Mouse (Mus musculus): ENCODE results near the gene Kcnj4.

Kcnj4 gene

DNA sequence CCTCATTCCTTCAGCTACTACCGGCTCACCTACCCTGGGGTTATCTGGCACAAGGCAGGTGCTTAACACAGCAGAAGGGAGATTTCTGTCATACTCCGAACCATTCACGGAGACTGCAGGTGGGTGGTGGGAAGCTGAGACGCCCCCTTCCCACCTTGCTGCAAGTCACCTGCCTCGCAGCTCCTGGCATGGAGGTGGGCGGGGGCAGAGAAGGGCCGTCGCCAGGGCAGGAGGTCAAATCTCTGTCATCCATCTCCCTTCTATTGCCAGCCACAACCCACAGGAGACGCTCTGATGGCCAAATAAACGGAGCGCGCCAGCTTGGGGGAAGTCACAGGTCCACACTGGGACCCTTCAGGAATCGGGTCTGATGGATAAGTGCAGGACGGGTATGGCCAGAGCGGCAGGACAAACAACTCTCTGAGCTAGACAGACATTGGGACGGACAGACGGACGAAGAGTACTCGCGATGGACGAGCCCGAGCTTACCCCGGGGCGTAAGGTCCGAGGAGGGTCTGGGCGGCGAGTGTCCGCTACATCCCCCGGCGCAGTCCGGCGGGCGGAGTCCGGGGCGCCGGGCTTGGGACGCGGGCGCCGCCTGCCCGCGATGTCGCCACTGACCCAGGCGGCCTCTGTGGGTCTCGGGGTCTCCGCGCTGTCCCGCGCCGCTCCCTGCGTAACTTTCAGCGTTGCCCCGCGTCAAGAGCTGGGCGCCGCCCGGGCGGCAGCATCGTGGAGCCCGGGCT lies at the start of gene Kcnj4:
Gene Kcnj4 (minus strand): TSS at position 535 of the 746 bp plus-strand sequence.
- no peak for DNase-seq

DNA sequence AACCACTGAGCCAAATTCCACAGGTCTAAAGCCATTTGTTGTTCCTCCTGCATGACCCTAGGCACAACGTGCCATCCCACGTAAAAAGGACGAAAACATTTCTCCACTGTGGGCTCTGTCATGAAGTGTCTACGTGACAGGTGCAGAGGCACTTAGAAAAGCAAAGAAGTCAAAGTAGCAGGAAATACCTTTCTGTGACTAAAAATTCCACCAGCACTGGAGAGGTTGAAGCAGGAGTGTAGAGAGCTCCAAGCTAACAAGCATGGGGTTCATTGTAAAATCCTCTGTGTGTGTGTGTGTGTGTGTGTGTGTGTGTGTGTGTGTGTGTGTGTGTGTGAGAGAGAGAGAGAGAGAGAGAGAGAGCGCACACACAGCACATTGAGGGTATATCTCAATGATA lies 47.5 kb upstream of the Kcnj4 start:
- no peak for DNase-seq

DNA sequence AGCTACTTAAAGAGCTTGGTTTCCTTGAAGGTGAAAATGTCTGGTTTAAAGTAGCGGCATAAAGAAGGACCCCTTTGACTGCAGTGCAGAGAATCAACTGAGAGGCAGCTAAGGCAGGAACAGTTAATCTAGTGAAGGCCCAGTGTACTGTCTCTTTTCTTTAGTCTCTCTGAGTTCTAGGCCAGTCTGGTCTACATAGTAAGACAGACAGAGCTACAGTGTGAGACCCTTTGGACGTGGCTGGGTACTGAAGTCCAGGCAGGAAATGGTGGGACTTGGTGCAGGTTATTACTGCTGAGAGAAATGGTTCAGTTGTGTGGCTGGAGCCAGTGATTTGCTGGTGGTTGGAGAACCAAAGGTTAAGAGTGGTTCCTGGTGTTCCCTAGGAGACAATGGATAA lies 43.2 kb upstream of the Kcnj4 start:
- DNase-seq = no peak

DNA sequence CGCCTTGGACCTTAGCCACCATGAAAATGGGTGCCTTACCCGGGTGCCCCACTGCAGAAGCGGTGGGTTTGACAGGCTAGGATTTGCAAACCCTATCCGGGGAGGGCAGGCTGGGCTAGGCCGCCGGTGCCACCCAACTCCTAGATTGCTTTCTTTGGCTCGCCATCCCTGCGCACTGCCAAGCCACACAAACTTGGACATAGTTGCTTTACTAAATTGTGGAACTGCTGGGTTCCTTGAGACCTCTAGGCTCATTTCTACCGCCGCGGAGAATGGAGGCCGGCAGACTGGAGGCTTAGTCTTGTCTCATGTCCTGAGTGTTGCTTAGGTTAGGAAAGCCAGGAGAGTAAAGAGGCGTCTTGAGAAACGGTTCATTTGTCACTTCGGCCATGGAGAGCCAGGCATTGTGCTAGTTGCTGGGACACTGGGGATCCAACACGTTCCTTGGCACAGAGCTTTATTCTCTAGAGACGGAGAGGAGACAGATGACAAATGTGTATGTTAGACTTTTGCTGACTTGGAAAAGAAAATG lies 42.3 kb upstream of the Kcnj4 start:
- DNase-seq = no peak

DNA sequence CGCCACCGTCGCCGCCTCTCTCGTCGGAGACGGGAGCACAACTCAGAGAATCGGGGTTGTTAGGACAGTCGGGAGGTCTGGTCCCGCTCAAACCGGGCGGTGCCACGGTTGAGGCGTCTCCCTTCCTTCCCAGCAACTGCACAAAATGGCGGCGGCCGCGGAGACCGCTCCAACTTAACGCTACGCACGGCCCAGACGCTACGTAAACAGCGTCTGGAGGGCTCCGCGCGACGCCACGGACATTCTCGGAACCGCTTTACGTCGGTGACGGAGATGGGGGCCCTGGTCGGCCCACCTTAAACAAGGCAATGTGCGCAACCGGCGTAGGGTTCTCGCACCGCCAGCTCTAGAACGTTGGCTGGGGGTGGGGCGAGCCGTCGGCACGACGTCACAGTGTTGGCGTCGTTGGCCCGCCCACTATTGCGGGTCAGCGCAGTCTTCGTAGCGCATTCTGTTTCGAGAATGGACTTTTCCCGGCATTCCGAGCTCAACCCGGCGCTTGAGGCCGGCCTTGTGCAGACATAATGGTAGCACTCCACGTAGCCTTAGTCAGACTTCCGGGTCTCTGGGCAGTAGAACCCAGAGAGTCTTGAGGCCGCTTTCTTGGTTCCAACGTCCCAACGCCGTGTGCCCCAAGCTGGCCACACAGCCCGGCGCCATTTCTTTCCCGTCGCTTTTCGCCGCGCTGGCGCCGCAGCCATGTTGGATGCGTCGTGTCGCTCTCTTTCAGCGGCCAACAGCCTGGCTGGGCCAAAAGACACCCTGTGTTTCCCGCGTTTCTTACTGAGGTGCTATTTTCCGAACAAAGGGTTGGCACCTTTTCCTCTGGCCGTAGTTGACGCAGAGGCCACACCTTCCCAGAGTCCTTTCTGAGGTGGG lies 41.6 kb upstream of the Kcnj4 start, which contains the start of gene Ddx17:
Gene Ddx17 (minus strand): TSS at position 332 of the 879 bp plus-strand sequence.
- DNase-seq = peak; percentile 97

DNA sequence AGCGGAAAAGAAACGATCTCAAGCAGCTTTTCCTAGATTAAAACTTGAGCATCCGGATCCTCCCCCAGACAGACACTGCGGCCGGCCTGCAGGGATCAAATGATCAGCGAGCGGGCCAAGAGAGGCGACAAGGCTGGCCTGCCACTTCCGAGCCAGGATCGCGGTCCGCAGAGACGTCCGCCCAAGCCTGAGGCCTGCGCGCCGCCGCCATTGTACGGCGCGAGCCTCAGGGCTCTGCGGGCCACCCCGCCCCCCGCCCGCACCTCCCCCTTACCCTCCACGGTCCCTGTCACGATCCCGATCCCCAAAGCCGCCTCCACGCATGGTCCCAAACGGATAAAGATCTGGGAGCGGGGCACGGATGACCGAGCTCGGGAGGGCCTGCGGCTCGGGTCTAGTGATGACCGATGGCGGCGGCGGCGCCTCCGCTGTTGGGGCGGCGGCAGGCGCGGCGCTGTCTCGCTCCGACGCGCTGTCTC lies 40.9 kb upstream of the Kcnj4 start:
- peak; percentile 71 to 73 for DNase-seq

DNA sequence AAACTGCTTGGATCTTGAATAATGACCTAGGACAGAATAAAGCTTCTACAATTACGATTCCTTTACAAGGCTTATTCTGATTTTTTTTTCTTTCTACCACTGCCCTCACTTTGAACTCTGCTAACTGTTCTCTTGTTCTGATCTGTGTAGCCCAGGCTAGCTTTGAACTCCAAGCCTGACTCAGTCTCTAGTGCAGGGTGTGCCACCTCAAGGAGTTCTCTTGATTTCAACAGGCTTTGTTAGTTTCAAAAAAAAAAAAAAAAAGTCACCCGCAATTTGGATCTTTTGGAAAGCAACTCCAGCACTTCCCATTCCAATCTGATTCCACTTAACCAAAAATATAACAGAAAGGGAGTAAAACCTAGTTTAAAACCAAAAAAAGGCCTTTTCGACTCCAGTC lies 40.5 kb upstream of the Kcnj4 start:
- no peak for DNase-seq

DNA sequence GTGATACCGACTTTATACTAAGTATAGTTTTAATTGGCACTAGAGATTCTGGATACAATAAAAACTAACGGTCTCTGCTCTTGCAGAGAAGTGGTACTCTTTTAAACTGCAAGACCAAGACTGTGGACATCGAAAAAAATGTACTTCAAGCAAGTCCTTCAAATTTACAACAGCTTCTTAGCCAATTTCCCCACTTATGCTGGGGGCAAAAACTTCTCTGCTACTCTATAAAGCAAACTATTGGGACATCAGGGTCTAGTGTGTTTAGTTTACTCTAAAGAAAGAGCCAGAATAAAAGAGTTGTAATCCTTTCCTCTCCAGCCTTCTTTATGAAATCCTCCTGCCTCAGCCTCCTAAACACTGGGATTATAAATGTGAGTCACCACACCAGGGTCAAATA lies 38.9 kb upstream of the Kcnj4 start:
- DNase-seq = peak in 1 of 2 experiments; percentile 28

DNA sequence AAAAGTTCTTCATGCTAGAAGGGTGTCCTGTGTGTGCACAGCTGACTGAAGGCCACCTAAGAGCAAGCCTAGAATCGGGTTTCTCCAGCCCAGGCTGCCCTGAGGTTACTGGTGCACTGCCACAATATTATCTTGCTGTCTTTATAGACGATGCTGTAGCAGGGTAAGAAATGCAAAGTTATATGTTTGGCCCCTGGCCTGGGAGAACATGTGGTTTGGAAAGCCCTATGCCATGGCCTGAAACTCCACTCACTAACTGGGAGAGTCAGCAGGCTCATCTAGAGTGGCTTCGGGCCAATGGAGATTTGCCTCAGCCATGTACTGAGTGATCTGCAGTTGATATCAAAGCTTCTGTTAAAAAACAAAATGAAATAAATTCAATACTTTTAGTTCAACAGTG lies 28.8 kb upstream of the Kcnj4 start:
- DNase-seq = no peak

DNA sequence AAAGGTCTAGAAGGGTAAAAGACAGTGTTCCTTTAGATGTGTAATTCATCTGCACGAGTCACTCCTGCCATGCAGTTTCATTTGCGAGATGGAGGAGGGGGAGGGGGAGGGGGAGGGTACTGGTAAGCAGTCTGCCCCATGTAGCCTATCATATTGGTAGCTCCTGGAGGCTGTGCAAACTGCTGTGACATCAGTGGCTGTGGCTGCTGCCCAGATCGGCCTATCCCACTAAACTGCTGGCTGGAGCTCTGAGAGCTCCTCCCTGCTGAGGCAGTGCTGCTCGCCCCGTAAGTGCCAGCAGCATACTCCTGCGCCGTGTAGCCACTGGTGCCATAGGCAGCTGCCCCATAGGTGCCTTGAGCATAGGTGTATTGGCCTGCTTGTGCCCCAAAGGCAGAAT lies 24.9 kb upstream of the Kcnj4 start:
- DNase-seq = no peak

DNA sequence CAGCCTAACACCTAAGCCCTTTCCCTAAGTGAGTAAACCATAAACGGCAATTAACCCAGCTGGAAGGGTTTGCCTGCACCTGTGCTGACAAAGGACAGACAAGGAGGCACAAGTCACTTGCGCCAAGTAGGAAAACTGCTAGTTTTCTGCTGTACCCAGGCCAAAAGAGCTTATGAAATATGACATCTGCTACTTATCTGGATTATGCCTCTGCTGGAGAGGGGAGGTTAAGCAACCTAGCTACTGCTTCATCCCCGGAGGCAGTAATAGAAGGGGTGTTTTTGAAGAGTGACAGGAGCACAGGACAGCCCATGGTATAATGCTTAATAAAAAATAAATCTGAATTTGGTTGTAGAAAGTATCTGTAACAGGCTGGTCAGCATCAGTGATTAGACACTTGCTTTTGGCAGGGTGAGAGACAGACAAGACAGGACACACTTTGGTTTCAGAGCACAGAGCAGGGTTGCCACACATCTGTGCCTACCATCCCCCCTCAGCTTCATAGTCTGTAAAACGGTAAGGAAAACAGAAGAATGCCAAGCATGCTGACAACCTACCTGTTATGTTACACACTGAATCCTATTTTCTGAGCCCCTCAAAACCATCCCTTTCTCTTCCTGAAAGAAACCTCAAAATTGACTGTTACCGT lies 23.1 kb upstream of the Kcnj4 start:
- DNase-seq = no peak

DNA sequence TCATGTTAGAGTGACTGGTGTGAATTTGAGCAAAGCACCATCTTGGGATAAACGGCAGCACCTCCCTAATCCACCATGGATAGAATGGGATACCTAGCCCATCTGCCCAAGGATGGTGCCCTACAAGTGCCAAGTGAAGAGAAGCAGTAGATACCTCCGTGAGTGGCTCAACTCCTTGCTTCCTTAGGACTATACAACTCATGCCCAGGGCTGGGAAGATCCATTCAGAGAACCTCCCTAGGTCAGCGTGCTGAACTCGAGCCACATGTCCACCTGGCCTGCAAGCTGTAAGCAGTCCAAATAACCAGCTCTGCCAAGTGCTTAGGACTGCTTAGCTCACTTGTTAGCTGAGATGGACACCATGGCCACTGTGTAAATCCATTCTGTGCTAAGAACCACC lies 22.2 kb upstream of the Kcnj4 start:
- no peak for DNase-seq

DNA sequence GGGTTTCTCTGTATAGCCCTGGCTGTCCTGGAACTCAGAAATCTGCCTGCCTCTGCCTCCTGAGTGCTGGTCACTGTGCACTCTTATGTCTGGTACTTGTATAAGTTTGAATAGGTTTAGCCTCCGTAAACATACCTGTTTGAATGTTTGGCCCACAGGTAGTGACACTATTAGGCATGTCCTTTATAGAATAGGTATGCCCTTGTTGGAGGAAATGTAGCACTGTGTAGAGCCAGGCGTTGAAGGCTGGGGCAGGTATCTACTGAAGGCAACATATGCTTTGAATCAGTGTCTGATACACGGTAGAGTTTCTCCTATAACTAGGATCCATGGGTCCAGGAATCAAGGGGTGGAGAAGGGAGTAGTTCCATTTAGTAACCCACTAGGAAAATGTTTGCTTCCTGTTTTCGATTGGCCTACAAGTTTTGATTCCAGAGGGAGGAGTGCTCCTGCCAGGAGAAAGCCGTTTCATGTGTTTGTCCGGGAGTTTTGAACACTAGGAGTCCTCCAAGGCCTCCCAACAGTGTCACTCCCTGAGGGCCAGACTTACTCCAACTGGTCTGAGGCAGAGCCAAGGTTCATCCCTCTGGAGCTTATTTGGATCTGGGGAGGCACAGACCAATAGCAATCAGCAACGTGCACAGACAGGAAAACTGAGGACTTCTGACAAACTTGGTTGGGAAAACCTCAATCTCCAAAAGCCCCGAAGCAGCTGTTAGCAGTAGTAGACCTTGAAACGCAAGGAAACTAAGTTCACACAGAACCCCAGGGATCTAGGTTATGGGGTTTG lies 21.1 kb upstream of the Kcnj4 start:
- no peak for DNase-seq

DNA sequence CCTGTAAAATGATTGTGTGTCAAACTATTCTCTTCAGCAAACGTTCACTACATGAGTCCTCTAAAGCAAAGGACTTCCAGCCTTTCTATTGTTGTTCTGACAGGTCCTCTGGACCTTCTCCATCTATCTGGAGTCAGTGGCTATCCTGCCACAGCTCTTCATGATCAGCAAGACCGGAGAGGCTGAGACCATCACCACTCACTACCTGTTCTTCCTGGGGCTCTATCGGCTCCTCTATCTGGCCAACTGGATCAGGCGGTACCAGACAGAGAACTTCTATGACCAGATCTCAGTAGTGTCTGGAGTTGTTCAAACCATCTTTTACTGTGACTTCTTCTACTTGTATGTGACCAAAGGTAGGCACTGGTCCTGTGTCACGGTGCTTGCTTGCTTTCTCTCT lies 20.5 kb upstream of the Kcnj4 start:
- no peak for DNase-seq

DNA sequence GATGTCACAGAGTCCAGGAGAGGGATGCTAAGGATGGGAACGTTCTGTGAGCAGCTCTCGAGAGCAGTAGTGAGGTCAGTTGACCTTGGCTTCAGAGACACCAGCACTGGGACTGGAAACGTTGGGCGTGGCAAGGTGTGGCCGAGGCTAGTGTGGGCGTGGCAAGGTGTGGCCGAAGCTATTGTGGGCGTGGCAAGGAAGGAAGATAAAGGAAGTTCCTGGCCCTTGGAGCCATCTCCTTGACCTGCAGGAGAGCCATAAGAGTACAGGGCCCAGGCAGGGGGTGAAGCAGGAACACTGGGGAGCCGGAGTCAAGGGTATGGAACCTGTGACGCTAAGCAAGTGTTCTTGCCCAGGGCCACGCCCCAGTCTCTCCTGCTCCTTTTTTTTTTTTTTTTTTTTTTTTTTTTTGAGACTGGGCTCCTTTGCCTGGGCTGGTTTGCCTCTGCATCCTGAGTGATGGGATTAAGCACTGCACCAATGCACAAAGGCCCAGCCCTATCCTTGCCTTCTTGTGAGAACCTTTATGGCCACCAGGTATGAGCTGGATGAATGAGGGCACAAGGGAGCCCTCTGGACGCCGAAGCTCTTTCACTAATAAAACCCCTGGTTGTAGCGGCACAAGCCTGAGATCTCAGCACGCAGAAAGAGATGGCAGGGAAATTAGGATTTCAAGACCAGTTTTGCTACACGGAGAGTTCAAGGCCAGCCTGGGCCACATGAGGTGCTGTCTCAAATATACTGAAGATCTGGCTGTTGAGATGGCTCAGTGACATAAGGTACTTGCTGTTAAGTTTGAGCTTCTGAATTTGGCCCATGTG lies 14.6 kb upstream of the Kcnj4 start:
- no peak for DNase-seq

DNA sequence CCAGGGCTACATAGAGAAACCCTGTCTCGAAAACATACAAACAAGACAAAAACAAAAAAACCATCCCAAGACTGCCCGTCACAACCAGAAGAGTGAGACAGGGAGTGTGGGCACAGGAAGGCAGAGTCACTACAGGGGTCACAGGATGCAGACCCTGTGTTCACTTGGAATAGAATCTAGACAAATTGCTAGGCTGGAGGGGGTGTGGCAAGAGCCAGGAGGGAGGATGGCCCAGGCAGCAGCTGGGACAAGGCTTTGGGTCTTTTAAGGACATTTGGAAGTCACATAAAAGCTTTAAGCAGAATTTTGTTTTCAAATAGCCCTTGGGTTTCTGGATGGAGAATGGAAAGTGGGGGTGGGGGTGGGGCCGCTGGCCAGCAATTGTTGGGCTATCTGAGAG lies 13.5 kb upstream of the Kcnj4 start:
- no peak for DNase-seq

DNA sequence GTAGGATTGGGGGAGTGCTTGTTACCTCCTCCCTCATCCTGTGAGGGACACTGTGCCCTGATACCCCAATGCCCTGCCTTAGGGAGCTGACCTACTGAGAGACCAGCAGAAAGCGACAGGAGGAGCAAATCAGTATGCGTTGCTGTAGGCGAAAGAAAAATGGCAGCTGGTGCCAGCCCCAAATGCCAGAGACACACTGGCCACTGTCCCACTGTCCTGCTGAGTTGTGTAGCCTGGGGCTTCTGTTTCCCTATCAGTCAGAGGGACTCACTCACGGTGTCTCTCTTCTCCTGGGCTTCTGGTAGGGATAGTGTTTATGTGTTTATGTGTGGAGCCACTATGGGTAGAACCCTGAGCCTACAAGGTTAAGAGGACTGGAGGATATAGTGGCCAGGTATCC lies 12.7 kb upstream of the Kcnj4 start:
- DNase-seq = no peak

DNA sequence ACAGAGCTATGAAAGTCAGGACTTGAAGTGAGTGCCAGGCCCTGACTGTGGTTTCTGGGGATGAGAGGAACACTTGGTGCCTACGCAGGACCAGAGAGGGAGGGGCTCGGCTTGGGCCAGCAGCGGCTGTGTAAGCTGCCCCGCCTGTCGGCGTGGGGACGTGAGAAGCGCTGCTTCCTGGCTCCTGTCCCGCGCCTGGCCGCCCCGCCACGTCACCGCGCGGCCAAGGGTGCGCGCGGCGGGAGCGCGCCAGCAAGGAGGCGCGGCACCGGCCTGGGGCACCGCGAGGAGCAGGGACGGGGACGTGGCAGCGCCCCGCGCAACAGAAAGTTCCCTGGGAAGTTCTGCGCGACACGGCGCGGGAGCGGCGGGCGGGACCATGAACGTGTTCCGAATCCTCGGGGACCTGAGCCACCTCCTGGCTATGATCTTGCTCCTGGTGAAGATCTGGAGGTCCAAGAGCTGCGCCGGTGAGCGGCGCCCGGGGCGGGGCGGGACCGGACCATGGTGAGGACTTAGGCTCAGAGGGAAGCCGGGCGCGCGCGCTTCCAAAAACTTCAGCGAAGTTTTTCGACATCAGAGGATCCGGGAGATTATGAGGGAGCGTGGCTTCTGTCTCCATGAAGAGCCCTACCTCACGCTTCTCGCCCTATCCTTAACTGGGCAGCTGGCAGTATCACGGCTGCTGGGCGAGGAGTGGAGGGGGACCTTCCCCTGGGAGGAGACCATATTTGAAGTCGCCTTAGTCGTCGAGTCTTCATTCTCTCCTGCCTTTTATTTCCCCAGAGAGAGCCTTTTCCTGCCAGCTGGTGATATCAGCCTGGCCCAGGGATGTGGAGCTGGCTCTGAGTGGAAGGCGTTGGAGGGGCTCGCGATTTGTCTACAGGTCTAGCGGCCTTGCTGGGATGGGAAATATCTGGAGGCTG lies 11.4 kb upstream of the Kcnj4 start, which contains the start of gene Kdelr3:
Gene Kdelr3 (plus strand): TSS at position 241 of the 926 bp plus-strand sequence.
- DNase-seq = peak; percentile 77 to 88

DNA sequence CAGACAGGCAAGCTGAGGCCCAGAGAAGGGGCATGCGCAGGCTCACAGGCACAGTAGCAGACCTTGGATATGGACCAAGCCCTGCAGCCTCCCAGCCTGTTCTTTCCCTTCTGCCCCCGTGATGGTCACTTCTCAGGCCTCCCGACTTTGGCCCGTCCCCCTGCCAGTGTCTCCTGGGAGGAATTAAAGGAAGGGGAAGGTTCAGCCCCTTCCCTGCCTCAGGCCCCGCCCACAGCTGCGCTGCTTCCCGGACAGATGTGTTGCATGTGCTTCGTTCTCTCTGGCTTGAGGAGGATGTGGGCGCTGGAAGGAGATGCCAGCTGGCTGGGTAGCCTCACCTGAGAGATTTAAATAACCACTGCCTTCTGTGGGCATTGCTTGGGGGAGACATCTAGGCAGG lies 8.9 kb upstream of the Kcnj4 start:
- DNase-seq = no peak

All from lung, adult 18-20 months (tissue).